Comparison of ENCODE assay signal across 10 mouse cellular contexts in genomic region chr15:79470583-79470982, GRCm38 (mm10). TPM values are rescaled to one million over a fixed set of nuclear protein-coding genes. Genes with fewer than 3 reads are reported as not detected.
DNase-seq lines count a peak whose midpoint lies in the region; ATAC-seq lines count a peak whose summit lies in the region.
"Had no signal": no experiment of that assay in that cellular context is flagged by ENCODE, and none has a peak within 500 bp of the region (broad histone marks: within the 10 kb centered on the region; RNA-seq: fewer than 3 reads in every experiment).

No protein-coding gene starts in this region.

- H3K36me3 ChIP-seq in hindbrain, embryonic 14.5 days (replicated peaks; ENCODE audit: control insufficient read depth, insufficient read depth): no peaks in the 10 kb centered on the region
- no peaks in the 10 kb centered on the region for H3K36me3 ChIP-seq in midbrain, embryonic 11.5 days (ENCODE audit: control insufficient read depth, insufficient read depth, low read length)

- peak overlapping the region; percentile 31 for H3K4me2 ChIP-seq in hindbrain, embryonic 14.5 days (replicated peaks)
- peak overlapping the region; percentile 22; the same call in 1 of the 2 replicates for H3K4me2 ChIP-seq in midbrain, embryonic 11.5 days

- no peak for ATAC-seq in hindbrain, embryonic 14.5 days (ENCODE audit: low FRiP score)
- ATAC-seq in midbrain, embryonic 11.5 days (ENCODE audit: low FRiP score): no peak

- H3K4me1 ChIP-seq in hindbrain, embryonic 14.5 days (replicated peaks; ENCODE audit: control insufficient read depth, insufficient read depth, low read length): no peaks in the 10 kb centered on the region
- no peaks in the 10 kb centered on the region for H3K4me1 ChIP-seq in midbrain, embryonic 11.5 days (ENCODE audit: control insufficient read depth, insufficient read depth, low read length)

- no peak overlapping the region for H3K9ac ChIP-seq in hindbrain, embryonic 14.5 days
- no peak overlapping the region for H3K9ac ChIP-seq in midbrain, embryonic 11.5 days (ENCODE audit: low read length)

- no peaks in the 10 kb centered on the region for H3K9me3 ChIP-seq in hindbrain, embryonic 14.5 days (ENCODE audit: control insufficient read depth, low read length)
- H3K9me3 ChIP-seq in midbrain, embryonic 11.5 days (ENCODE audit: control insufficient read depth, low read length): no peaks in the 10 kb centered on the region

- WGBS in hindbrain, embryonic 14.5 days: 31% methylated on average over 17 of the region's 17 CpGs
- WGBS in midbrain, embryonic 11.5 days: 36% methylated on average over 17 of the region's 17 CpGs

- peak overlapping the region; percentile 14; the same call in 1 of the 2 replicates for H3K4me3 ChIP-seq in hindbrain, embryonic 14.5 days (replicated peaks; ENCODE audit: low read length)
- H3K4me3 ChIP-seq in midbrain, embryonic 11.5 days (ENCODE audit: low read depth, low read length): no peak overlapping the region

- no peak overlapping the region for H3K27ac ChIP-seq in hindbrain, embryonic 14.5 days
- no peak overlapping the region for H3K27ac ChIP-seq in midbrain, embryonic 11.5 days (ENCODE audit: low read depth, low read length)

- peak; percentile 17 for DNase-seq in adrenal gland, postnatal 25 days
- DNase-seq in adrenal gland, postnatal 4 days (ENCODE audit: low spot score in 2 of 2): no peak
- peak; percentile 52 for DNase-seq in embryo, embryonic 10 days (ENCODE audit: low spot score)
- DNase-seq in hindbrain, embryonic 14.5 days (ENCODE audit: low spot score): no peak
- no peak for DNase-seq in midbrain, embryonic 11.5 days (ENCODE audit: low spot score, missing footprints)
- DNase-seq in right cerebral cortex, adult 2 months (ENCODE audit: low spot score in 2 of 2): no peak
- DNase-seq in ovary, postnatal 10 days (ENCODE audit: low spot score): no peak
- DNase-seq in layer of hippocampus, adult 9-11 months: no peak

- H3K27me3 ChIP-seq in hindbrain, embryonic 14.5 days (ENCODE audit: control insufficient read depth, insufficient read depth, low read length): no peaks in the 10 kb centered on the region
- H3K27me3 ChIP-seq in midbrain, embryonic 11.5 days (ENCODE audit: control insufficient read depth, insufficient read depth, low read length): no peaks in the 10 kb centered on the region

RNA-seq across cellular contexts. Expression of gene Csnk1e, which starts 15.2 kb away (rescaled TPM):
- total RNA-seq in adrenal gland, postnatal 25 days (2021): 92.0 and 115 TPM in 2 replicates
- total RNA-seq in adrenal gland, postnatal 4 days (2021): 100 to 1,000 TPM; 108 to 111 TPM
- polyA plus RNA-seq in hindbrain, embryonic 14.5 days (2014; fragmentation: Nextera tagmentation; extraction: Ambion mirVana): 184 and 213 TPM in 2 replicates
- 175 and 182 TPM in 2 replicates for polyA plus RNA-seq in midbrain, embryonic 11.5 days (2014; fragmentation: Nextera tagmentation; extraction: Ambion mirVana)

RNA-seq across cellular contexts. Expression of gene Kcnj4, which starts 34.5 kb away (rescaled TPM):
- 0.27 and 0.57 TPM in 2 replicates for total RNA-seq in adrenal gland, postnatal 25 days (2021)
- total RNA-seq in adrenal gland, postnatal 4 days (2021): under 1 TPM; 0.22 to 0.28 TPM
- polyA plus RNA-seq in hindbrain, embryonic 14.5 days (2014; fragmentation: Nextera tagmentation; extraction: Ambion mirVana): not detected in 2 replicates
- not detected in 2 replicates for polyA plus RNA-seq in midbrain, embryonic 11.5 days (2014; fragmentation: Nextera tagmentation; extraction: Ambion mirVana)
- total RNA-seq: hematopoietic stem cell, adult 5-6 weeks; neutrophil, adult 5-6 weeks had no signal

RNA-seq across cellular contexts. Expression of gene Kdelr3, which starts 45.6 kb away (rescaled TPM):
- 2.7 and 3.3 TPM in 2 replicates for total RNA-seq in adrenal gland, postnatal 25 days (2021)
- total RNA-seq in adrenal gland, postnatal 4 days (2021): 10 to 100 TPM; 13.0 to 13.2 TPM
- 8.1 and 10.1 TPM in 2 replicates for polyA plus RNA-seq in hindbrain, embryonic 14.5 days (2014; fragmentation: Nextera tagmentation; extraction: Ambion mirVana)
- polyA plus RNA-seq in midbrain, embryonic 11.5 days (2014; fragmentation: Nextera tagmentation; extraction: Ambion mirVana): 14.9 and 16.4 TPM in 2 replicates
- total RNA-seq: hematopoietic stem cell, adult 5-6 weeks; neutrophil, adult 5-6 weeks had no signal

Comparison
In these comparisons a context has a peak if more than half of its experiments do, and no peak if none do; other contexts are left out.
1. DNase-seq: peak in adrenal gland, postnatal 25 days (single experiment) and embryo, embryonic 10 days (single experiment); none in adrenal gland, postnatal 4 days (0 of 2), hindbrain, embryonic 14.5 days (single experiment), midbrain, embryonic 11.5 days (single experiment), right cerebral cortex, adult 2 months (0 of 2), ovary, postnatal 10 days (single experiment) and layer of hippocampus, adult 9-11 months (single experiment).